Mouse (Mus musculus) liver, adult 2 months (tissue): ENCODE results near the gene Kif19a. TPM values are rescaled to one million over a fixed set of nuclear protein-coding genes. Genes with fewer than 3 reads are reported as not detected.
A peak's percentile ranks its signal among the peaks of the same experiment; 100 is the strongest.

Source experiments
- DNase-seq: peaks from one replicate; pipeline ENCODE4 v3.0.0-alpha.2; 2011; ENCODE audit warnings: low read depth, low spot score; ENCODE audit errors: extremely low read depth
- H3K27ac ChIP-seq: fragments of 200-500 bp; replicated peaks from 2 replicates; pipeline ENCODE4 v1.5.1; 2012; ENCODE audit warnings: low read depth, mild to moderate bottlenecking, control low read depth, inconsistent platforms, low read length; ENCODE audit not compliant: insufficient read depth
- H3K27me3 ChIP-seq: fragments of 200-500 bp; 2 replicates; pipeline ENCODE4 v1.6.1; 2012; ENCODE audit warnings: mild to moderate bottlenecking, moderate library complexity, low read length, inconsistent platforms; ENCODE audit not compliant: control insufficient read depth, insufficient read depth
- H3K36me3 ChIP-seq: fragments of 200-500 bp; 2 replicates; pipeline ENCODE4 v1.6.1; 2012; ENCODE audit warnings: low read length, inconsistent platforms; ENCODE audit not compliant: control insufficient read depth, insufficient read depth
- H3K4me1 ChIP-seq: fragments of 200-500 bp; 2 replicates; pipeline ENCODE4 v1.6.1; 2011; ENCODE audit warnings: low read length; ENCODE audit not compliant: control insufficient read depth, insufficient read depth
- H3K4me3 ChIP-seq: fragments of 200-500 bp; 2 replicates; pipeline ENCODE4 v1.5.1; 2011; ENCODE audit warnings: low read depth, mild to moderate bottlenecking, control low read depth, low read length, moderate library complexity; ENCODE audit not compliant: insufficient read depth
- H3K79me2 ChIP-seq: fragments of 200-500 bp; 2 replicates; pipeline ENCODE4 v1.6.1; 2012; ENCODE audit warnings: inconsistent platforms, mild to moderate bottlenecking, low read length, moderate library complexity; ENCODE audit not compliant: control insufficient read depth, insufficient read depth
- H3K9ac ChIP-seq: fragments of 200-500 bp; 2 replicates; pipeline ENCODE4 v1.6.1; 2012; ENCODE audit warnings: low read depth, mild to moderate bottlenecking, control low read depth, inconsistent platforms, low read length
- CTCF ChIP-seq: fragments of 200-500 bp; IDR thresholded peaks from 2 replicates; pipeline ENCODE4 v1.5.1; 2011; ENCODE audit warnings: low read depth, low read length, control low read depth
- POLR2A ChIP-seq: fragments of 200-500 bp; IDR thresholded peaks from 2 replicates; pipeline ENCODE4 v1.6.1; 2011; ENCODE audit warnings: low read length, control low read depth; ENCODE audit not compliant: insufficient read depth; ENCODE audit errors: extremely low read depth
- WGBS: fragments of 180-500 bp; shearing (Covaris S2); methylation state at CpG from one replicate; pipeline ENCODE4 v1.1.7; 2018; 5-methylcytosine and 5-hydroxymethylcytosine counted together
- polyA plus RNA-seq: library from polyadenylated mRNA; depleted of rRNA; stranded (reverse); fragments of >200 nt; gene quantifications from 2 replicates; pipeline ENCODE4 v1.2.3, GENCODE M21; 2012
- total RNA-seq: library from RNA; depleted of rRNA; stranded (reverse); fragments of >200 nt; gene quantifications from 2 replicates; pipeline ENCODE4 v1.2.3, GENCODE M21; 2014

Kif19a gene
- total and polyA plus RNA-seq, 2 experiments = 0.24 to 0.37 TPM

- no peak overlapping the region for H3K9ac ChIP-seq
- 72% methylated on average over 15 of the region's 15 CpGs for WGBS
- H3K27me3 ChIP-seq = peaks cover 5% of the 10 kb centered on the region; the same call in 1 of the 2 replicates
- TF ChIP-seq POLR2A (no peak), CTCF (no peak)
- no peaks in the 10 kb centered on the region for H3K36me3 ChIP-seq
- DNase-seq = no peak
- no peak overlapping the region for H3K4me3 ChIP-seq
- H3K79me2 ChIP-seq = no peaks in the 10 kb centered on the region
- no peak overlapping the region for H3K27ac ChIP-seq
- H3K4me1 ChIP-seq = no peaks in the 10 kb centered on the region
These were observed 37.5 kb downstream of the Kif19a start for GRCm38 (mm10) chr11:114802540-114803267.

- no peaks in the 10 kb centered on the region for H3K36me3 ChIP-seq
- WGBS = 68% methylated on average over 8 of the region's 8 CpGs
- no peak overlapping the region for H3K4me3 ChIP-seq
- no peaks in the 10 kb centered on the region for H3K4me1 ChIP-seq
- peaks cover 5% of the 10 kb centered on the region; the same call in 1 of the 2 replicates for H3K27me3 ChIP-seq
- H3K79me2 ChIP-seq = no peaks in the 10 kb centered on the region
- TF ChIP-seq POLR2A = no peak
- TF ChIP-seq CTCF = no peak
- no peak overlapping the region for H3K9ac ChIP-seq
- H3K27ac ChIP-seq = no peak overlapping the region
- no peak for DNase-seq
These were observed 38.8 kb downstream of the Kif19a start for GRCm38 (mm10) chr11:114803990-114804389.

GRCm38 (mm10) chr11:114807025-114807424, 41.8 kb downstream of the Kif19a start:
- Histone ChIP-seq H3K79me2 (no peaks in the 10 kb centered on the region), H3K9ac (no peak overlapping the region), H3K4me1 (no peaks in the 10 kb centered on the region), H3K36me3 (no peaks in the 10 kb centered on the region), H3K27me3 (peaks cover 1% of the 10 kb centered on the region; the same call in 1 of the 2 replicates), H3K4me3 (no peak overlapping the region), H3K27ac (no peak overlapping the region)
- WGBS = 77% methylated on average over 2 of the region's 2 CpGs
- TF ChIP-seq POLR2A (no peak), CTCF (no peak)
- no peak for DNase-seq

- no peaks in the 10 kb centered on the region for H3K36me3 ChIP-seq
- no peak overlapping the region for H3K27ac ChIP-seq
- DNase-seq = no peak
- H3K4me1 ChIP-seq = peaks cover 2% of the 10 kb centered on the region; the same call in 1 of the 2 replicates
- TF ChIP-seq CTCF = no peak
- TF ChIP-seq POLR2A = no peak
- no peak overlapping the region for H3K9ac ChIP-seq
- 39% methylated on average over 14 of the region's 14 CpGs for WGBS
- H3K27me3 ChIP-seq = no peaks in the 10 kb centered on the region
- no peak overlapping the region for H3K4me3 ChIP-seq
- no peaks in the 10 kb centered on the region for H3K79me2 ChIP-seq
These were observed 42.7 kb downstream of the Kif19a start for GRCm38 (mm10) chr11:114807686-114808427.

GRCm38 (mm10) chr11:114809371-114809770, 44.2 kb downstream of the Kif19a start:
- WGBS = 82% methylated on average over 1 of the region's 1 CpGs

More at GRCm38 (mm10) chr11:114809371-114809770, 44.2 kb downstream of the Kif19a start:
- DNase-seq = no peak
- Histone ChIP-seq H3K79me2 (no peaks in the 10 kb centered on the region), H3K27me3 (no peaks in the 10 kb centered on the region), H3K27ac (no peak overlapping the region), H3K4me3 (no peak overlapping the region), H3K9ac (no peak overlapping the region), H3K36me3 (no peaks in the 10 kb centered on the region), H3K4me1 (peaks cover 2% of the 10 kb centered on the region; the same call in 1 of the 2 replicates)
- TF ChIP-seq CTCF = 0 out of 2 replicates have a peak, but pooled peaks have one; percentile 21
- TF ChIP-seq POLR2A = no peak
